Mouse (Mus musculus) adrenal gland (tissue): ENCODE measurements around the gene Serpind1.

Experiments
- intact Hi-C: fragments of 180-260 bp; cut with DNase I; formaldehyde crosslinking; loops from one replicate; pipeline ENCODE4 v1.15.1; 2025

Gene Serpind1

GRCm38 (mm10) chr16:17345813-17346155 is 14.6 kb downstream of the Serpind1 start:
- intact Hi-C loops: no loop called here

DNA sequence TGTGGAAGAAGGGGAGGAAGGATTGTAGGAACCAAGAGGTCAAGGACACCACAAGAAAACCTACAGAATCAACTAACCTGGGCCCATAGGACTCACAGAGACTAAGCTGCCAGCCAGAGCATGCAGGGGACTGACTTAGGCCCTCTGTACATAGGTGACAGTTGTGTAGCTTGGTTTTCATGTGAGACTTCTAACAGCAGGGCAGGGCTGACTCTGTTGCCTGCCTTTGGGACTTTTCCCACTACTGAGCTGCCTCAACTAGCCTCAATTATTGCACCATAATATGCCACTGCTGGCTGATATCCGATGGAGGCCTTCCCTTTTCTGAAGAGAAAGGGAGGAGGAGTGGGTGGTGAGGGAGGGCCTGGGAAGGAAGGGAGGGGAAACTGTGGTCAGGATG is 15.6 kb downstream of the Serpind1 start:
- intact Hi-C loops: no loop called here

DNA sequence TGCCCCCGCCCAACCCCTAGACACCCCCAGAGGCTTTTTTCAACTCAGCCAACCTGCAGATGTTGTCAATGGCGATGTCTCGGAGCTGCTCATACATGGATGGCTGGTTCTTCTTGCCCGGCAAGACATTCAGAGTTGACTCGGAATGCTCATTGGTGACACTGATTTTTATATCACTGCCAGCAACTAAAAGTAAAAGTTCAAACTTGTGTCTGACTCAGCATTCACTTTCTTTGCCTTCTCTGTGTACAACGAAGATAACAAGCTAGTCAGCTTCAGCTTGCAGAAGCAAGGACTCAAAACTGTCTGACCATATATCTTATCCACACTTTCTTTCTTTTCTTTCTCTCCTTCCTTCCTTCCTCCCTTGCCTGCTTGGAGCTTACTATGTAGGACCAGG is 24.9 kb downstream of the Serpind1 start:
- intact Hi-C loops: no loop called here

GRCm38 (mm10) chr16:17358787-17359186 is 27.6 kb downstream of the Serpind1 start:
- intact Hi-C loops: no loop called here

GRCm38 (mm10) chr16:17382306-17382705 is 51.1 kb downstream of the Serpind1 start:
- intact Hi-C loops: no loop called here

- intact Hi-C loops: no loop called here
These were observed 52.6 kb downstream of the Serpind1 start for GRCm38 (mm10) chr16:17383594-17384326.

GRCm38 (mm10) chr16:17392784-17393183 is 61.6 kb downstream of the Serpind1 start:
- intact Hi-C loops: no loop called here
